Mouse (Mus musculus): Measurements from ENCODE around the gene Rars2. TPM values are rescaled to one million over a fixed set of nuclear protein-coding genes. Genes with fewer than 3 reads are reported as not detected.

Rars2 gene
- polyA plus RNA-seq, 1 experiment, result 34.6 TPM

DNA sequence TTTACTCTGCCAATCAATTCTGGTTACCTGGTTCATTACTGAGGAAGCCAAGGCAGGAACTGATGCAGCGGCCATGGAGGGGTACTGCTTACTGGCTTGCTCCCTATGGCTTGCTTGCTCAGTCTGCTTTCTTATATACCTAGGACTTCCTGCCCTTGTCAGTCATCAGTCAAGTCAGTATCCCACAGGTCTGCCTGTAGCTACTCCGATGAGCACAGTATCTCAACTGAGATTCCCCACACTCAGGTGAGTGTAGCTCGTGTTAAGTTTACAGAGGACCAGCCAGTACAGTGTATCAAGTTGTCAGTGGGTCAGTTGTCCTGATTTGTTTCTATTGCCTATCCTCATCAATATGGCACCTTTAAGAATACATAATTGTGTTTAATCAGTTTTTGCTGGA is 26.0 kb downstream of the Rars2 start:
- DNase-seq (ENCODE audit: low spot score), result no peak

DNA sequence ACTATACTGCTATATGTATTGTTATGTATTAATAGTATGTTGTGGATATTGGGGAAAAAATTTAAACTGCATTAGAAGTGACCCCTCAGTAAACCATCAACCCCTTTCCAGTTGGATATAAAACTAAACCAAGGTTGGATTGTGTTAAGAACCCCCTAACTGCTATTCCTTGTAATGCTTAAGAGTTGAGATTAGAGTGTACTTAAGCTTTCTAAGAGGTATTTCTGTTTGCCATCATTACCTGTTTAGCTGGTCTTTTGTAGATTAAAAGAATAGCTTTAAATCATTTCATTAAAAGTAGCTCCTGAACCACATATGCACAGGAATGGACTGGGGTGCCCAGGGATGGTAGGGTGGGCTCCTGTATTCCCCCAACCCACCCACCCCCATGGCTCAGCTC is 30.0 kb downstream of the Rars2 start:
- no peak for DNase-seq (ENCODE audit: low spot score)

GRCm38 (mm10) chr4:34653179-34653578 is 38.4 kb downstream of the Rars2 start:
- DNase-seq (ENCODE audit: low spot score), result no peak

DNA sequence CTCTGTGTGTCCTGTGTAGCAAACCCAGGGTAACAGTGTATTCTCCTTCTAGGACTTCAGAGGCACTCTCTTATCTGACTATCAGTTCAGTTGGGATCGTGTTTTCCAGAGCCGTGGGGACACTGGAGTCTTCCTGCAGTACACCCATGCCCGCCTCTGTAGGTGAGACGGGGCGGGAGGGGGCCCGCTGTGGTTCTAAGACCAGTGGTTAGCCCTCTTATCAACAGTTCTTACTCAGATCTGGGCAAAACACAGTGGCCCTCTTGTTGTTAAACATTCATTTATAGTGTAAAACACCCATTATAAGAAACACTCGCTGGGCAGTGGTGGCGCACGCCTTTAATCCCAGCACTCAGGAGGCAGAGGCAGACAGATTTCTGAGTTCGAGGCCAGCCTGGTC is 41.3 kb downstream of the Rars2 start:
- no peak for DNase-seq (ENCODE audit: low spot score)

DNA sequence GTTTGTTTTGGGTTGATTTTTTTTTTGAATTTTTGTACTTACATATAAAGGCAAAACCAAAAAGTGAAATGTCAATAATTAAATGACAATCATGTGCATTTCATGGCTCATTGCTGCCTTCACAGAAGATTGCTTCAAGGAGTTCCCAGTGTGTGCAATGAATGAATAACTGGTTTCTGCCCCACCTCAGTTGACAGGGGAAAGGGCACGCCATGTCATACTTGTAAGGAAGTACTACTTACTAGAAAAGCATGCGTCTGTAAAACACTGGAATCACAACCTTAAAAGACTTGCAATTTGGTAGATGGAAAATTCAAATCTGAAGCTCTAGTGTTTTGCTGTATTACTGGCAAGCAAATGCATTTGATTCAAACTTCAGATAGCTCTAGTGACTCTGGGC is 44.3 kb downstream of the Rars2 start:
- DNase-seq (ENCODE audit: low spot score), result no peak

- DNase-seq (ENCODE audit: low spot score), result no peak
Measured at GRCm38 (mm10) chr4:34661514-34661913, 46.8 kb downstream of the Rars2 start.

- DNase-seq (ENCODE audit: low spot score), result no peak
Measured at GRCm38 (mm10) chr4:34661927-34662326, 47.2 kb downstream of the Rars2 start.

DNA sequence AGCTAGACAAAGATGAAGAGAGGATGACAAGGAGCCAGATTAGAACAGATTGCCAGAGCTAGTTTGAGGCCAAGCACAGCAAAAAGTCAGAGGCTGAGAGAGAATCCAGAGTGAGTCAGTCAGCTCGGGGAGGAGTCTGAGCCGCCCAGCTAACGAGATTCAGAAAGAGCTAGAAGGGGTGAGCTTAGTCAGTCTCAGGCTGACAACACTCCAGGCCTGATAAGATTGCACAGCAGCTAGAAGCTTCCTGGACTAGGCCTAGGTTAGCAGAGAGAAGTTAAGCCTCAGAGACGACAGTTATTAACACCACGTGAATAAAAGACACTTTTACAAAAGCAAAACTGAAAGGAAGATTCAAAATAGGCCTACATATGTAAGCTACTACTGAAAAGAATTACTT is 53.2 kb downstream of the Rars2 start:
- DNase-seq (ENCODE audit: low spot score), result no peak

- DNase-seq (ENCODE audit: low spot score), result no peak
Measured at GRCm38 (mm10) chr4:34673721-34674120, 59.0 kb downstream of the Rars2 start.

DNA sequence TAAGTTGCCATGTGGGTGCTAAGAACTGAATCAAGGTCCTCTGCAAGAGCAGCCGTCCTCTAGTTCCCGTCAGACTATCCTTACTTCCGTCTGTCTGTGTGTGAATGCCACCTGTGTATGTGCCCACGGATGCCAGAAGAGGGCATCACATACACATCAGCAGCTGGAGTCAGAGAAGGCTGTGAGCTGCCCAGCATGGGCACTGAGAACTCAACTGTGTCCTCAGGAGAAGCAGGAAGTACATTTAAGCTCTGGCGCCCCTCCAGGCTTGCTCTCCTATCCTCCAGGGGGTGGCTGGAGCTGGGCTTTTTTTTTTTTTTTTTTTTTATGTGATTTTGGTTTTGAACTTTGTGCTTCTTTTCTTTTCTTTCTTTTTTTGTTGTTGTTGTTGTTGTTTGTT is 65.8 kb downstream of the Rars2 start:
- DNase-seq (ENCODE audit: low spot score), result no peak

GRCm38 (mm10) chr4:34686874-34687567 is 72.3 kb downstream of the Rars2 start, which contains the start of gene Slc35a1:
Gene Slc35a1 (minus strand): TSS chr4:34687438.
- DNase-seq (ENCODE audit: low spot score), result peak; percentile 90

DNA sequence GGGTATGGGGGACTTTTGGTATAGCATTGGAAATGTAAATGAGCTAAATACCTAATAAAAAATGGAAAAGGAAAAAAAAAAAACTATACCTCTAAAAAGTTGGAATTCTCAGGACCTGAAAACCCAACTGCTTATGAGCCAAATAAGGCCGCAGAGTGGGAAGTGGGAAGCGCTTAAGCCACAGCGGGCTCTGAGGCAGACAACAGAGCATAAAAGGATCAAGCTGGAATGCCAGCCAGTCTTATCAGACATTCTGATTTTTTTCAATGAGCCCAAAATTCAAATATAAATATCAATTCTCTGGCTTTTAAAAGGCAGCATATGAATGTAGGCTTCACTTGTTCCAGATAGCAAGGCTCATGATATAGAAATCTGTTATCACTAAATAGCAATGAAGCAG is 73.3 kb downstream of the Rars2 start:
- DNase-seq (ENCODE audit: low spot score), result no peak

DNA sequence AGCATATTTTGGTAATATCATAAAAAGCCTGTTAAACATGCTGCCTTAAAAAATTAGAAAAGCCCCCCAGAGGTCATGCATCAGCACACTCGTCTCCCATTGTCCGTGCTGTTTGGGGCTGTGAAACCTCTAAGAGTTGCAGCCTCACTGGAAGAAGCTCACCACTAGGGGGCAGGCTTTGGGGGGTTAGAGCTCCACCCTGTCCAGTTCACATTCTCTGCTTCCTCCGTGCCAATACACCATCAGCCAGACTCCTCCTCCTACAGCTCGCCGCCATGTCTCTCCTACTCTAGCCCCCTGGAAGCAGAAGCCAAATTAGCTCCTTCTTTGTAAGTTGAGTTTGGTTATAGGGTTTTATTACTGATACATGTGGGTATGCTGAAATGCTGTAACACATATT is 86.8 kb downstream of the Rars2 start:
- peak; percentile 37 for DNase-seq (ENCODE audit: low spot score)

GRCm38 (mm10) chr4:34702231-34702630 is 87.5 kb downstream of the Rars2 start:
- no peak for DNase-seq (ENCODE audit: low spot score)

DNA sequence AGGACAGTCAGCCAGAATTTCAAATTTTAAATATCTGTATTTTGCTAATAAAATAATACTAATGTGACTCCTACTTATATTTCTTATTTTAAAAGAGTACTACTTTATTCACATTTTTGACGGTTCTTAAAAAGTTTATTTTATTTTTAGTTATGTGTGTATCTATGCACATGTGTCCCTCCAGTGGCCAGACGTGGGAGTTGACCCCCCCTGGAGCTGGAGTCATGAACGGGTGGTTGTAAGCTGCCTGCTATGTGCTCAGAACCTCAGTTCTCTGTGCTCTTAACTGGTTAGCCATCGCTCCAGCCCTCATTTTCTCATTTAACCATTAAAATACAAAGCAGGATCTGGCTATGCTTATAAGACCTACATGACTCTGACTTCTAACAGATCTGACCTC is 88.3 kb downstream of the Rars2 start:
- no peak for DNase-seq (ENCODE audit: low spot score)

DNA sequence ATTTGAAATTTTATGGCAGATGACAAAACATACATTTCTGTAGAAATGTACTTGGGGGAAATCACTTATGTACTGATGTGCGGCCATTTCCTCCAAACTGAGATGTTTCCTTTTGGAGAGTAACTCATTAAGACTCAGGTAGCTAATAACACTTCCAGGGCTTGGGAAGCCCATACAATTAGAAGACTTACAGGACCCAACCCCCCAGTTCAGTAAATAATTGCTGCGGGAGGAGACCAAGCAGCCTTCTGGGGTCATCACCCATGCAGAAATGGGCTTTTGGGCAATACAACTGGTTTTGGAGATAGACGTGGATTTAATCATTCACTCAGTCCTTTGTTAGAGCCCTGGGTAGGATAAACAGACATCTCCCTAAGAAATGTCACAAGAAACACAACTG is 92.5 kb downstream of the Rars2 start:
- DNase-seq (ENCODE audit: low spot score), result no peak

DNA sequence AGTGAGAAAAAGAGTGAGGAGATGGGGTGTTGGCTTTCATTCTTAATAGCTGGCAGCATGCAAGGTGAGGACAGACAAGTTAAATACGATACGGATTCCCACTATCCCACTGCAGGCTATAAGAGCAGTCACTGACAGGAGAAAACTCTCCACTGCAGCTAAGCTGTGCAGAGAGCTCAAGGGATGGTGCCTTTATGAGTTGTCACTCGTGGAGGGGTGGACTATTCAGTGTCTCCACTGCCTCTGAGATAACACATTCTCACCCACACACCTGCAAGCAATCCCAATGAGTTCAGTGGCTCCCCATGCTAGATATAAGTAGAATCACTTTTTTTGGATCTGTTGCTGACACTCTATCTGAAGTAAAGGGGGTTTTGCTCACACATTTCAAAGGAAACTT is 93.4 kb downstream of the Rars2 start:
- DNase-seq (ENCODE audit: low spot score), result no peak

Other genes starting within 250 kb of the Rars2 start
- 50.6 and 55.6 TPM in 2 replicates for gene Akirin2, start 64.0 kb upstream of the Rars2 start, polyA plus RNA-seq (2012; rRNA removed)
- gene Orc3, start within 50 bp of the Rars2 start, polyA plus RNA-seq (2012; rRNA removed), result 34.3 and 35.3 TPM in 2 replicates
- gene Slc35a1, start 72.5 kb downstream of the Rars2 start, polyA plus RNA-seq (2012; rRNA removed), result 28.1 and 32.5 TPM in 2 replicates
- 0.62 and 1.2 TPM in 2 replicates for gene Cfap206, start 115.2 kb downstream of the Rars2 start, polyA plus RNA-seq (2012; rRNA removed)
- gene Gm136, start 141.3 kb downstream of the Rars2 start, polyA plus RNA-seq (2012; rRNA removed), result not detected in 2 replicates
- 29.1 and 32.1 TPM in 2 replicates for gene Smim8, start 163.5 kb downstream of the Rars2 start, polyA plus RNA-seq (2012; rRNA removed)